Mouse (Mus musculus) stomach, embryonic 15.5 days (tissue): ENCODE measurements around the gene Tmem190. TPM values are rescaled to one million over a fixed set of nuclear protein-coding genes. Genes with fewer than 3 reads are reported as not detected.
"Not testable (repeated sequence)": the region's sequence is repeated elsewhere in the genome, so short reads cannot be mapped to it uniquely, and the experiment has no call there.

ENCODE experiments used
- ATAC-seq: fragments of 200-750 bp; cut with Nextera tagmentation; 2 replicates; pipeline ENCODE4 v1.8.0; 2017; ENCODE audit warnings: low read depth, moderate number of reproducible peaks, moderate TSS enrichment; ENCODE audit not compliant: insufficient read depth, low FRiP score
- H3K27ac ChIP-seq: fragments of 300-500 bp; sonication (generic); 2 replicates; pipeline ENCODE4 v1.5.1; 2015; ENCODE audit warnings: mild to moderate bottlenecking, inconsistent platforms
- H3K27me3 ChIP-seq: fragments of 300-500 bp; sonication (generic); replicated peaks from 2 replicates; pipeline ENCODE4 v1.6.1; 2015; ENCODE audit warnings: inconsistent platforms
- H3K36me3 ChIP-seq: fragments of 300-500 bp; sonication (generic); 2 replicates; pipeline ENCODE4 v1.6.1; 2015; ENCODE audit warnings: inconsistent platforms
- H3K4me1 ChIP-seq: fragments of 300-500 bp; sonication (generic); 2 replicates; pipeline ENCODE4 v1.6.1; 2015; ENCODE audit warnings: inconsistent platforms
- H3K4me2 ChIP-seq: fragments of 300-500 bp; sonication (generic); 2 replicates; pipeline ENCODE4 v1.6.1; 2015; ENCODE audit warnings: mild to moderate bottlenecking, inconsistent platforms
- H3K4me3 ChIP-seq: fragments of 300-500 bp; sonication (generic); replicated peaks from 2 replicates; pipeline ENCODE4 v1.5.1; 2015; ENCODE audit warnings: inconsistent platforms
- H3K9ac ChIP-seq: fragments of 300-500 bp; sonication (generic); 2 replicates; pipeline ENCODE4 v1.6.1; 2015; ENCODE audit warnings: inconsistent platforms
- H3K9me3 ChIP-seq: fragments of 300-500 bp; sonication (generic); 2 replicates; pipeline ENCODE4 v1.6.1; 2016; ENCODE audit warnings: inconsistent platforms
- WGBS: fragments of 180-500 bp; shearing (Covaris S2); methylation state at CpG from one replicate; pipeline ENCODE4 v1.1.7; 2015; 5-methylcytosine and 5-hydroxymethylcytosine counted together
- polyA plus RNA-seq: library from polyadenylated mRNA; unstranded; fragments of >200 nt; fragmentation: Nextera tagmentation; extraction: Ambion mirVana; gene quantifications from 2 replicates; pipeline ENCODE4 v1.2.1, GENCODE M21; 2015

Tmem190 gene
- polyA plus RNA-seq, 1 experiment from 2014 or later: 1.2 TPM

DNA sequence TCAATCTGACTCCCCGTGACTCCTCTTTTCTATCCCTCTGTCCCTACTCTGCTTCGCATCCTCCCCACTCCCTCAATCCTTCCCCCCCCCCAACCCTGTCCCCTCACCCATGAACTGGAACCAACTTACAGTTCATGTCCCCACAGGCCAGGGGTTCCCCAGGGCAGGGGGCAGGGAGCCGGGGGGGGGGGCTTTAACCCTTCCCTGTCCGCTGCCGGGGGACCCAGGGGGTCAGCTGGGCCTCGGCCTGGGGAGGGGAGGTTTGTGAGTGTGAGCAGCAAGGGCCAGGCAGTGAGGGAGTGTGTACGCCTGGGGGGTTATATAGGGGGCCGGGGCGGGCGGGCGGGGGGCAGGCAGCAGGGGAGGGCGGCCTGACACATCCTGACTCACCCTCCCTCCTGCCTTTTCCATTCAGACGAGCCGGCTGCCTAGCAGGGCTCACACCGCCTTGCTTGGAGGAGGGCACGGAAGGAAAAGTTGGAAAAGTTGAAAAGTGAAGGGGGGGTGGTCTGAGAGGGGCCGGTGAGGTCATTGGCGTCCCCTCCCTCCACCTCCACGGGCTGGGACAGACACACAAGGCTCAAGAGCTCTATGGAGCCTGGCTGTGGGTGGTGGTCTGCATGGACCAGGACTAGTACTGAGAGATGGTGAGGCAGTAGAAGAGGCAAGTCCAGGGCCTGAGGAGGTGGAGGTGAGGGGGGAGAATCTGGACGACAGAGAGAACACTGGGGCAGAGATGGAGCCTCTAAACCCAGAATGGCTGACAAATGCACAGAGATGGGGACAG is 4.7 kb upstream of the Tmem190 start:
- no peaks in the 10 kb centered on the region for H3K9me3 ChIP-seq
- no peak overlapping the region for H3K27ac ChIP-seq
- H3K4me3 ChIP-seq: peak overlapping the region; percentile 39; the same call in 1 of the 2 replicates
- ATAC-seq: no peak
- H3K9ac ChIP-seq: no peak overlapping the region
- peak overlapping the region; percentile 68 for H3K4me2 ChIP-seq
- WGBS: 10% methylated on average over 16 of the region's 20 CpGs
- H3K36me3 ChIP-seq: no peaks in the 10 kb centered on the region
- H3K4me1 ChIP-seq: peaks cover 24% of the 10 kb centered on the region
- H3K27me3 ChIP-seq: peaks cover 43% of the 10 kb centered on the region

DNA sequence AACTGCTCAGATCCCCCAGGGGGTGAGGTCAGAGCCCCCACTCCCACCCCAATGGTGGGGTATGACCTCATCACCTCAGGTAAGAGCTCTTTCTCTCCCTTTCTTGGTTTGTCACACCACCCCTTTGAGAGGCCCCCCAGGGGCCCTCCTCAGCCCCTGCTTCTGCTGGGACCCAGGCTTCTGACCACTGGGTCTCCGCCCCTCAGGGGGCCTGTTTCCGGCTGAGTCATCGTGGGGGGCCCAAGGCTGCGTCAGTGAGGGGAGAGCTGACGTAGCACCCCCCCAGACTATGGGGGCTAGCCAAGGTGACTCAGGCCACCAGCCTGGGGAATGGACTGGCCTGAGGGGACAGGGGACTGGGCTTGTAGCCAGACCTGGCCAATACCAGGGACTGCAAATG is 2.8 kb upstream of the Tmem190 start:
- Histone ChIP-seq H3K4me3 (no peak overlapping the region), H3K4me2 (no peak overlapping the region), H3K9me3 (no peaks in the 10 kb centered on the region), H3K36me3 (0 out of 2 replicates have a peak, but pooled peaks cover 3% of the 10 kb centered on the region), H3K27me3 (peaks cover 42% of the 10 kb centered on the region), H3K9ac (no peak overlapping the region), H3K4me1 (peaks cover 24% of the 10 kb centered on the region), H3K27ac (no peak overlapping the region)
- no peak for ATAC-seq
- 40% methylated on average over 5 of the region's 5 CpGs for WGBS

DNA sequence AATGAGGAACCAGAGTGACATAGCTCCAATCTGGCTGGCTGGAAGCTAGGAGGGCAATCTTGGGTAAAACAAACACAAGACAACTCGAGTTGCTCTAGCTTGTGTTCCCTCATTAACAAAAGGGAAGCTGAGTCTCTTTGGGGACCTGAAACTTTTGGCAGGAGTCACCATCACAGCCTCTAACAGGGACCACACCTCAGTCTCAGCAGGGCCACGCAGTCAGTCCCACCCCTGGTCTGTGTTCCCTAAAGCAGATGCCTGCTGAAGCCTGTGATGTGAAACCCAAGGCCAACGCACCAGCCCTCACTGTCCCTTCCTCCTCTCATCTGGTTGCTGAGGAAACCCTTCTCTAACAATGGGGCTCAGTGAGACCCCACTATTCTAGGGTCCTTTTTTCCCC is 607 bp upstream of the Tmem190 start:
- 0 out of 2 replicates have a peak, but pooled peaks cover 3% of the 10 kb centered on the region for H3K36me3 ChIP-seq
- peaks cover 17% of the 10 kb centered on the region for H3K4me1 ChIP-seq
- 47% methylated on average over 3 of the region's 3 CpGs for WGBS
- H3K4me2 ChIP-seq: no peak overlapping the region
- H3K9ac ChIP-seq: no peak overlapping the region
- no peaks in the 10 kb centered on the region for H3K9me3 ChIP-seq
- H3K27ac ChIP-seq: no peak overlapping the region
- no peak overlapping the region for H3K4me3 ChIP-seq
- H3K27me3 ChIP-seq: peaks cover 26% of the 10 kb centered on the region
- no peak for ATAC-seq

DNA sequence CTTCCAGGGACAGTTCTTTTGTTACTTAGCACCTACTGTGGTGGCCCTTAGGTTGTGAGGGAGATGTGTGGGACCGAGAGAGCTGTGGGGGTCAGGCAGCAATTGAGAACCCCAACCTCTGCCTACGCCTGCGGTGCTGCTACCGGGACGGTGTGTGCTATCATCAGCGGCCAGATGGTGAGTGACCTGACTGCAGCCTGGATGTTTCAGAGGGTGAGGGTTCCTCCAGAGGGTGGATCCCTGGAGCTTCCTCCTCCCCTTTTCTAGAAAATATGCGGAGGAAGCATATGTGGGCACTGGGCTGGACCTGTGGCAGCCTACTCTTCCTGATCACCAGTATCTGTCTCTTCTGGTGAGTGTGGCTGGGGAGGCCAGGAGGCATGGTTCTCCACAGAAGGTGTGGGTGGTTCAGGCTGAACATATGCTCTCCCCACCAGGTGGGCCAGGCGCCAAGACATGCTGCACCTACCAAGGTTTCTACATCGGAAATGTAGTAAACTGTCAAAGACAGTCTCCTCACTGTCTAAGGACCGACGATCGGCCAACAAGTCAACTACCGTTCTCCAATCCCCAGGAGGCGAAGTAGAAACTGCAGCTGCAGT is 1.0 kb downstream of the Tmem190 start:
- 80% methylated on average over 14 of the region's 14 CpGs for WGBS

DNA sequence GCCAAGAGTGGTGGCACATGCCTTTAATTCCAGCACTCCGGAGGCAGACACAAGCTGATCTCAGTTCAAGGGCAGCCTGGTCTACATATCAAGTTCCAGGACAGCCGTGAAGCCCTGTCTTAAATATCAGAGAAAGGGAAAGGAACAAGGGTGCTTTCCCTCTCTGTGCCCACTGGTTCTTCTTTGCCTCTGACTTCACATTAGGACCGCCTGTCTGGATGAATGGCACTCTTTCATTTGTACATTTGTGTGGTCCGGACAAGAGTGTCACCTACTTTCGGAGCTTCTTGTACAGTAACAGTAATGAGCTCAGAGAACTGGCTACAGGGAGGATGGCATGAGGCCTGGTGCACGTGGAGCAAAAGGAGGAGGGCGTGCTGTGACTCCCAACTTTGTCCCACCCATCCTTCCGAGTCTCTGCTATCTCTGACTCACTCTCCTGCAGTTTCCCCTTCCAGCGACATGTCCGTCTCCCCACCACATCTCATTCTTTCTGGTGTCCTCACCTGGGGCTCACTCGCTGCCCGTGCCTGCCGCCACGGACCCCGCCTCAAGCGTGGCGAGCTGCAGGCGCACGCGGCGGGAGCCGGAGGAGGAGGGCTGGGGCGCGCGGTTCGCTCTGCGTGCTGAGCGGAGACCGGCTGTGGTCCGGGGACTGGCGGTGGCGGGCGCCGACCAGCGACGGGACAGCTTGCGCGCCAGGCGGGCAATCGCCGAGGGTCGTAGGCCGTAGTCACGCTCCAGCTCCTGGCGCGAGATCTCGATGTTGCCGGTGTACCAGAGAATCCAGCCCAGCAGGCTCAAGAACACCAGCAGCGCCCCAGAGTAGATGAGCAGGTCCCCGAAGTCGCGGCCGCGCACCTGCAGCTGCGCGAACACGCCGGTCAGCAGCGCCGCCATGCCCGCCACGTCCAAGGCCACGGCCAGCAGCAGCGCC is 6.0 kb downstream of the Tmem190 start:
- peak overlapping the region; percentile 83 for H3K27ac ChIP-seq

More for the DNA sequence above, 1.0 kb downstream of the Tmem190 start:
- H3K4me2 ChIP-seq: no peak overlapping the region
- H3K36me3 ChIP-seq: 0 out of 2 replicates have a peak, but pooled peaks cover 3% of the 10 kb centered on the region
- no peak overlapping the region for H3K4me3 ChIP-seq
- no peaks in the 10 kb centered on the region for H3K9me3 ChIP-seq
- peak; percentile 6; the same call in 1 of the 2 replicates for ATAC-seq
- H3K27ac ChIP-seq: no peak overlapping the region
- peaks cover 10% of the 10 kb centered on the region for H3K27me3 ChIP-seq
- H3K4me1 ChIP-seq: peaks cover 13% of the 10 kb centered on the region; the same call in 1 of the 2 replicates
- H3K9ac ChIP-seq: no peak overlapping the region

DNA sequence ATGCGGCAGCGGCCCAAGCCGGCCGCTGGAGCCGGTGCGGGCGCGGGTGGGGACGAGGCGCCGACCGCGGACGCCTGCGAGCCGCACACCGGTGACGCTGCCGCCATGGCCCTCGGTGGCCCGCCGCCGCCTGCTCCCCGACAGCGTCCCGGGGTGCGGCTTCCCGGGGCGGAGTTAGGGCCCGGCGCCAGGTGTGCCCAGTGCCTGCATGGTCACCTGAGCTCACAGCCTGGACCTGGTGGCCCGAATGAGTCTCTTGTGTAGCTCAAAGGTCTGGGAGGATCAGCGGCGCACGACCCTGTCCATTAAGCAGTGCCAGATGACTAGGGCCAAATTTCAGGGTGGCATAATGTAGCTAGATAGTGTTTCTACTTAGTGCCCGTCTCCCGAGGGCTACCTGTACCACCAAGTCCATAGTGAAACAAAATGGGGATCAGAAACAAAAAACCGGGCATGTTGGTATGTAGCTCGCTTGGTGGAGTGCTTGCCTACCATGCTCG is 6.7 kb downstream of the Tmem190 start, which contains the start of gene Tmem238:
TSS of gene Tmem238 (minus strand) at position 221 of the 500 bp plus-strand sequence.
- WGBS: 10% methylated on average over 40 of the region's 40 CpGs
- Histone ChIP-seq H3K4me3 (peak within 1 kb of the TSS; percentile 62), H3K9ac (peak within 1 kb of the TSS; percentile 80), H3K4me1 (peaks cover 9% of the 10 kb centered on the region; the same call in 1 of the 2 replicates), H3K36me3 (peaks cover 1% of the 10 kb centered on the region; the same call in 1 of the 2 replicates), H3K4me2 (peak within 1 kb of the TSS; percentile 94), H3K9me3 (no peaks in the 10 kb centered on the region), H3K27ac (peak within 1 kb of the TSS; percentile 83), H3K27me3 (no peaks in the 10 kb centered on the region)
- ATAC-seq: peak; percentile 44

More for the DNA sequence above, 6.0 kb downstream of the Tmem190 start:
- H3K36me3 ChIP-seq: 0 out of 2 replicates have a peak, but pooled peaks cover 3% of the 10 kb centered on the region
- peak overlapping the region; percentile 94 for H3K4me2 ChIP-seq
- H3K4me1 ChIP-seq: peaks cover 2% of the 10 kb centered on the region; the same call in 1 of the 2 replicates
- peak overlapping the region; percentile 80 for H3K9ac ChIP-seq
- peak overlapping the region; percentile 62 for H3K4me3 ChIP-seq
- no peaks in the 10 kb centered on the region for H3K9me3 ChIP-seq
- peak; percentile 19 for ATAC-seq
- 2% methylated on average over 63 of the region's 64 CpGs for WGBS
- no peaks in the 10 kb centered on the region for H3K27me3 ChIP-seq

DNA sequence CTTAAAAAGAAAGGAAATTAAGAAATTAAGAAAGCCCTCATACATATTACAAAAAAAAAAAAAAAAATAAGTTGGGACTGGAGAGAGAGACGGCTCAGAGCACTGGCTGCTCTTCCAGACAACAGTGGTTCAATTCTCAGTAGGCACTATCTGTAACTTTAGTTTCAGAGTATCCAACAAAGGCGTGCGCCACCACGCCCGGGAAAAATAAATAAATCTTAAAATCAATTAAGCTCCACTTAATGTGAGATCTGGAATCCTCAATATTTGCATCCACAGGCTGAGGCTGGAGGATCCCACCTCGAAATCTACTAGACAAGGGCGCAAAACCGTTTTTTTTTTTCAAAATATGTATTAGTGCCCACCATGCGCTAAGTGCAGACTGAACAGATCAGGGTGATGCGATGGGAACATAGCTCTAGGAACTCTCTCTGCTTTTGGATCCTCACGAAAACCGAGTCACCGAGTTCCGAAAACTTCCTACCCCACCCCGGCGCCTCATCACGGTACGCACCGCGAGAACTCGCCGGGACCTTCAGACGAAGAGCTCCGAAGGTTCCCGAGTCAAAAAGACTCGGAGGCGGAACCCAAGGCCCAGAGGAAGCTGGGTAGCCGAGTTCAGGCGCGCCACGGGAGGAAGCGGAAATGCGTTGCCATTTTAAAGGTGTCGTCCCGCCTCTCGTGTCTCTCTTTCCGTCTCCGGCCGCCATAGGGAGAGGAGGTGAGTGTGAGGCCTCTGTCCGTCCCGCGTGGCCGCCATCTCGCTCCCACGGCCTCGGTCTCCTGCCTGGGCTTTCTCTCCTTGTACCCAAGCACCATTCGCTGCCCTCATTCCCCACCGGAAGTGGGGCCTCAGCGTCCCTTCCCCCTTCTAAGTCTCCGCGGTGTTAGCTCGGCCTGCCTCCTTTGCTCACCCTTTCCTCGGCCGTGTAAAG is 9.8 kb downstream of the Tmem190 start, which contains the start of gene Rpl28:
TSS of gene Rpl28 (plus strand) at position 597 of the 935 bp plus-strand sequence.
- Histone ChIP-seq H3K4me2 (peak within 1 kb of the TSS; percentile 71), H3K27me3 (no peaks in the 10 kb centered on the region), H3K9ac (peak within 1 kb of the TSS; percentile 99), H3K9me3 (no peaks in the 10 kb centered on the region), H3K4me1 (peaks cover 13% of the 10 kb centered on the region; the same call in 1 of the 2 replicates), H3K27ac (peak within 1 kb of the TSS; percentile 97), H3K4me3 (peak within 1 kb of the TSS; percentile 84), H3K36me3 (peaks cover 23% of the 10 kb centered on the region)
- WGBS: under 1% methylated on average over 54 of the region's 54 CpGs
- ATAC-seq: peak; percentile 95

DNA sequence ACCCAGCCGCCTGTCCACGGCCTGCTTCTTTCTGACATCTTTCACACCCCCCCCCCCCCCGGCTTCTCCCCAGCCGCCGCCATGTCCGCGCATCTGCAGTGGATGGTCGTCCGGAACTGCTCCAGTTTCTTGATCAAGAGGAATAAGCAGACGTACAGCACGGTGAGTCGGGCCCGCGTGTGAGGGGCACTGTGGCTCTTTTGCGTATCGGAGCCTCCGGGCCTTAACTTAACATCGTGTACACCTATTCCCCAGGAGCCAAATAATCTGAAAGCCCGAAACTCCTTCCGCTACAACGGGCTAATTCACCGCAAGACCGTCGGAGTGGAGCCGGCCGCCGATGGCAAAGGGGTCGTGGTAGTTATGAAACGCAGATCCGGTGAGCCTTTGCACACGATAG is 10.5 kb downstream of the Tmem190 start:
- under 1% methylated on average over 31 of the region's 31 CpGs for WGBS
- Histone ChIP-seq H3K27ac (peak overlapping the region; percentile 88), H3K9ac (peak overlapping the region; percentile 99), H3K4me1 (peaks cover 13% of the 10 kb centered on the region; the same call in 1 of the 2 replicates), H3K36me3 (peaks cover 23% of the 10 kb centered on the region), H3K4me3 (peak overlapping the region; percentile 84), H3K4me2 (peak overlapping the region; percentile 71)
- not testable (repeated sequence) for H3K9me3 ChIP-seq, H3K27me3 ChIP-seq, ATAC-seq

DNA sequence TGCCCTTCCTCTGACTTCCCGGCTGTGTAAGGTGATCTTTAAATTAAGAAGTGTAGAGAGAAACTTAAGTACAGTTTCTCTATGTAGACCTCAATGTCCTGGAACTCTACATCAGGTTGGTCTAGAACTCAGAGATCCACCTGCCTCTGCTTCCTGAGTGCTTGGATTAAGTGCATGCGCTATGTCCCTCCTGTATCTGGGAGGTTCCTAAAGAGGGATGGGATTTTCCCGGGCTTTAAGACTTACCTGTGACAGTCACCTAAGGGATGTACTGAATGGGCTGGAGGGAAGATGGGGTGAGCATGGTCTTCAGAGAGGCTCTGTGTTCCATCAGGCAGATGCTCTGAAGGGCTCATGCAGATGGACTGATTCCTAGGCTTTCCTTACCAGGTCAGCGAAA is 10.9 kb downstream of the Tmem190 start:
- Histone ChIP-seq H3K4me3 (peak overlapping the region; percentile 84), H3K27me3 (no peaks in the 10 kb centered on the region)
- WGBS: 35% methylated on average over 4 of the region's 4 CpGs

DNA sequence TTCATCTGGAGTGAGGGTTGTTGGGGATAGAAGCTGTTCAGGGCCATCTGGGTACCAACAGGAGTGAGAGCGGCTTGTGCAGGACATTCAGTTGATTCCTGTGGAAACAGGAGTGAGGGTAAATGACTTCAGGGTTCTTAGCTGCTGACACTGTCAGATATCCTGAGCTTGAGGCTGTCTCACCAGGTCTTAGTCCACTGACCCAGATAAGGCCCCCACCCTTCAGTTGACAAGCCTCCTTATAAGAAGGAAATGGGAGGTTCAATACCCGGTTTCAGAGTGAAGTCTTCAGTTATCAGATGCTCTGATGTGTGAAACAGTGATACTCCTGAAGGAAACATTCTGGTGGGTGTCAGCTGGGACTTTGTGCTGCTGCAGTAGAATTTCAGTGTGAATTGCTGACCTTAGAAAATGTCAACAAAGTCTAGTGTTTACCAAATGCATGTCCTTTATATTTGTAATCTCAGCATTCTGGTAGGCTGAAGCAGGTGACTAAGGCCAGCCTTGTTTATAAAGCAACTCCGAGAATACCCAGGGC is 12.0 kb downstream of the Tmem190 start:
- Histone ChIP-seq H3K9ac (no peak overlapping the region), H3K27me3 (no peaks in the 10 kb centered on the region), H3K4me1 (peaks cover 13% of the 10 kb centered on the region; the same call in 1 of the 2 replicates), H3K4me3 (no peak overlapping the region), H3K36me3 (peaks cover 27% of the 10 kb centered on the region), H3K27ac (no peak overlapping the region), H3K9me3 (no peaks in the 10 kb centered on the region), H3K4me2 (peak overlapping the region; percentile 71)
- ATAC-seq: no peak
- 69% methylated on average over 3 of the region's 3 CpGs for whole genome bisulfite sequencing

More for the DNA sequence above, 10.9 kb downstream of the Tmem190 start:
- H3K4me1 ChIP-seq: peaks cover 13% of the 10 kb centered on the region; the same call in 1 of the 2 replicates
- peak overlapping the region; percentile 71 for H3K4me2 ChIP-seq
- no peaks in the 10 kb centered on the region for H3K9me3 ChIP-seq
- ATAC-seq: no peak
- H3K9ac ChIP-seq: peak overlapping the region; percentile 99
- H3K27ac ChIP-seq: 0 out of 2 replicates have a peak overlapping the region, but pooled peaks have one; percentile 88
- peaks cover 26% of the 10 kb centered on the region for H3K36me3 ChIP-seq
